Mouse (Mus musculus) frontal cortex, adult 2 months (tissue): ENCODE results near the gene Gart. TPM values are rescaled to one million over a fixed set of nuclear protein-coding genes. Genes with fewer than 3 reads are reported as not detected.
"Not testable (repeated sequence)": the region's sequence is repeated elsewhere in the genome, so short reads cannot be mapped to it uniquely, and the experiment has no call there.

ENCODE experiments used
- DNase-seq, 2 experiments: peaks; one replicate each; pipeline ENCODE4 v3.0.0; 2022; ENCODE audit warnings: low spot score in 1 of 2; ENCODE audit errors: extremely low spot score in 1 of 2
- polyA plus RNA-seq: library from polyadenylated mRNA; depleted of rRNA; stranded (reverse); fragments of >200 nt; gene quantifications from 2 replicates; pipeline ENCODE4 v1.2.3, GENCODE M21; 2012

Gene Gart
- polyA plus RNA-seq, 1 experiment, result 32.0 TPM

DNA sequence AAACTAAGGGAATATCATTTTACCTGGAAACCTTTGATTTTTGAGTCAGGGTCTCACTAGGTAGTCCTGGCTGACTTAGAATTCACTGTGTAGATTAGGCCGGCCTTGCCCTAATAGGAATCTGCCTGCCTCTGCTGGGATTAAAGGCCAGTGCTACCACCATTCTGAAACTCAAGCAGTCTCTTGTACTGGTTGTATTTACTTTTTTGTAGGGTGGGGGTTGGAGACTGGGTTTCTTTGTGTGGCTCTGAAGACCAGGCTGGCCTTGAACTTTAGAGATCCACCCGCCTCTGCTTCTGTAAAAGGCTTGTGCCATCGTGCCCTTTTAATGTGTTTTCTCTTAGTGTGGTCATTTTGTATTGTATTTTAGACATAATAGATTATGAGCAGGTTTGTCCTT, 2.5 kb upstream of the Gart start:
- no peak for DNase-seq

DNA sequence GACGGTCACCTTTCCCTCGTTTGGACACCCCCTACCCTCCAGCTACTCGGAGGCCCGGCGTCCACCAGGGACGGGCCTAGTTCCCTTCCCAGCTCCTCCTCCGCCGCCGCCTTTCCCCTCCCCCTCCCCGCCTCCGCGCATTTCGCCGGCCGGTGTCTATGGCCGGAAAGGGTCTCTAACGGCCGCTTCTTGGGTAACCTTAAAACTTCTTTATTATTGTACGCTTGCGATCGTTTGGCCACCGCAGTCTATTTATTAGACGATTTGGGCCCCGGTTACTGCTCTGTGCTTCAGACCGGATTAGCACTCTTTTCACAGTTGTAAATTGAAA, 1.4 kb upstream of the Gart start:
- DNase-seq, result peak in 1 of 2 experiments; percentile 66

DNA sequence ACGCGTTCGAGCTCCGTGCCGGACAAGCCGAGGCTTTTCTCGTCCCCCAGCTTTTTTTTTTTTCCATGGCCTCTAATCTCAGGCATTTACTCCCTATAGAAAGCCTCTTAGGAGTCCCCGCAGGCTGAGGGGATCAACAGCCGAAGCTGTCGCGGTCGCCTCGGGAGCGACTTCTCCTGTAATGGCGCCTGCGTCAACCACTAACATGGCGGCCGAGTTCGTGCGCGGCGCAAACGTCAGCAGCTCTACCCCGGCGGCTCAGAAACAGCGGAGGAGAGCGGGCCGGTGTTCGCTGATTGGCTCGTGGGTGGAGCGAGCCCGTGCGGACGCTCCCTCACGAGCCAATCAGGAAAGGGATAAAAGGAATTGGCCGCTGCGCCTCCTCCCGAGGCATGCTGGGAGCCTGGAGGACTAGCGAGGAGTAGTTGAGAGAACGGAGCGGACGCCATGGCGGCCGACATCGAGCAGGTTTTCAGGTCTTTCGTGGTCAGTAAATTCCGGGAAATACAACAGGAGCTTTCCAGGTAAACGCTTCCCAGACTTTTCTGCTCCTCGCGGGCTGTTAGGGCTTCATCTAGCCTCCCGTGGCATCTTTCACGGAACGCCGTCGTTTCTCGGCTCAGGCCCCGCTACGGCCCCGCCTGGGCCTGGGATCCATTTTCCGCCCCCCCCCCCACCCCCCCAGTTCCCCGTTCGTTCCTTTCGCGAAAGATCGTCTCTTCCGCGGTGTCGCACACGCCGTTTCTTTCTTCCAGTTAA, 888 bp upstream of the Gart start, which contains the start of gene Son:
Gene Son, plus strand, starts transcription at position 46 of the 759 bp plus-strand sequence.
- DNase-seq, result peak; percentile 96 to 98

DNA sequence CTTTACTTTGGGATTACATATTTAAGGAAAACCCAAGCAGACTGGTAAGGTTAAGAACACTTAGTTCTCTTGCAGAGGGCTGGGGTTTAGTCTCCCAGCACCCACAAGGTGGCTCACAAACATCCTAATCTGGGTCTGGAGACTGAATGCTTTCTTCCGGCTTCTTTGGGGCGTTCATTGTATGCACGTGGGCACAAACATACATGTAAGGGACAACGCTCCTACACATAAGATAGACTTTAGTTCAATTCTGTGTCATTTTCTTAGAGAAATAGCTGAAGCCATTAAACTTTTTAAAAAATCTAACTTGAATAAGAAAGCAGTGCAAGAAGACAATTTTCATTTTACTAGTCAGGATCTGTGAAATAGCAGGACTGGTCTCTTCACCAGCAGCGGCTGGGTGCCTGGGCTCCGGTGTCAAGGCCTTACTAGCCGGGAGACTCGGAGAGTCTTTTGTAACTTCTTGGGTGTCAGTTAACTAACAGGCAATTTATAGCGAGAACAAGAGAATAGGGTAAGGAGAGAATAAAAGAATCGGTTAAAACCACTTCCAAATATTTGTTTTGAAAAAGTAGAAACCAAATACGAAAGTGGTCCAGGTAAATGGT, 653 bp downstream of the Gart start:
- no peak for DNase-seq

DNA sequence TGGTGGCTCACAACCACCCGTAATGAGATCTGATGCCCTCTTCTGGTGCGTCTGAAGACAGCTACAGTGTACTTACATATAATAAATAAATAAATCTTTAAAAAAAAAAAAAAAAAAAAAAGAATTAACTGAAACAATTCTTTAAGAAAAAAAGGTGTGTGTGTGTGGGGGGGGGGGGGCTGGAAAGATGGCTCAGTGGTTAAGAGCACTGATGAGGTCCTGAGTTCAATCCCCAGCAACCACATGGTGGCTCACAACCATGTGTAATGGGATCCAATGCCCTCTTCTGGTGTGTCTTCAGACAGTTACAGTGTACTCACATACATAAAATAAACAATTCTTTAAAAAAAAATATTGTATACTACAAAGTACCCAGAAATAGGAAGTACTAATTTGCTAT, 1.3 kb downstream of the Gart start:
- DNase-seq, result not testable (repeated sequence)

DNA sequence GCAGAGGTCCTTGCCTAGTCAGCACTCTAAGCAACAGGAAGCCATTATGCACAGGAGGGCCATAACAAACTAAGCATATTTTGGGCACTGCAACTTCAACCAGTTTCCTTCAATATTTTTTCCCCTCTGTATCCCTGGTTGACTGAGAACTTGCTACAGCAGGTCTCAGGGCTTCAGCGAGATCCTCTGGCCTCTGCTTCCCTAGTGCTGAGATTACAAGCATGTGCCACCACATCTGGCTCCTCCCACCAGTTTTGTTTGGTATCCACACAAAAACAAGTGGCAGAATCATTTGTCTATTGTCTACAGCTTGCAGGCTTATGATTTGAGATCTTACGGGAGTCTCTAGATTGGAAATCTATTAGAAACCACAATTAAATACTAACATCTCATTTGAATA, 1.9 kb downstream of the Gart start:
- DNase-seq, result no peak

DNA sequence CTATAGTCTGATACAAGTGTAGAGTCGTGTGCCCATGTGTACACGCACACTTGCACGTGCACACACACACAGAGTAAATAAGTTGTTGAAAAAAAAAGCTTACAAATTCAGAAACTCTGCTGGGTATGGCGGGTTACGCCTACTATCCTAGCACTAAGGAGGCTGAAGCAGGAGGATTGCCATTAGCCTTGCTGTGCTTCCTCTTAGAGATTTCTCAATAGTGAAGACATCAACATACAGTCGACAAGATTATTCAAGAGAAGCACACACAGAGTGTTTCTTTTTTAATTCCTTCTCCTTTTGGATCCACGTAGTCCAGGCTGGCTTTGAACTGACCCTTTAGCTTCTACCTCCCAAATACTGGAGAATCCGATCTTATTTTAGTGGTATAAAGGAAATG, 6.6 kb downstream of the Gart start:
- no peak for DNase-seq

DNA sequence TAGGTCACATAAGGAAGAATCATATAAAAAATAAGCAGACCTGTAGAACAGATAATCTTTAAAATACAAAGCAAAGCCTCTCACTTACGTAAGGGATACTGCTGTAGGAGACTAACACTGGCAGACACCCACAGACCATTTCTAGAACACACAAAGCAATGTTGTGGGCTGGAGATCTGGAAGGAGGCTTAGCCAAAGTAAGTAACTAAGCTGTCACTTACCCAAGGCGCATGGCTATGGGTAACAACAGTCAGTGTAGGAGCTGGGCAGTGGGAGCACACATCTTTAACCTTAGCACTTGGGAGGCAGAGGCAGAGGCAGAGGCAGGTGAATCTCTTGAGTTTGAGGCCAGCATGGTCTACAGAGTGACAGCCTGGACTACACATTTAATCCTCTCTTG, 7.1 kb downstream of the Gart start:
- peak; percentile 54 to 62 for DNase-seq

DNA sequence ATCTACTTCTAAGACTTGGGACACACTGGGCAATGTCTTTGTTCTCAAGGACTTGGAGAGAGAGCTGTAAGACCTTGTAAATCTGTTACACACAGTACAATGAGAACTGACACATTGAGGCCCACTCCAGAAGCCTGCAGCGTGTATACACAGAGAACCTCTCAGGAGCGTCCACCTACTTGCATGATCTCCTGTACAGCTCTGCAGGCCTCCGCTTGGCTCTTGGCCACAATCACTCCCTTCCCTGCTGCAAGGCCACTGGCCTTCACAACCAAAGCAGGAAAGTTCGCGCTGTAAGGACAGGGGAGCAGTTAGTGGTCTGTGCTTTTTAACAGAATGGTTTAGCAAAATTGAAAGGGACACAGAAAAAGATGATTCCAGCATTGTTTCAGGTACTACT, 7.6 kb downstream of the Gart start:
- no peak for DNase-seq

DNA sequence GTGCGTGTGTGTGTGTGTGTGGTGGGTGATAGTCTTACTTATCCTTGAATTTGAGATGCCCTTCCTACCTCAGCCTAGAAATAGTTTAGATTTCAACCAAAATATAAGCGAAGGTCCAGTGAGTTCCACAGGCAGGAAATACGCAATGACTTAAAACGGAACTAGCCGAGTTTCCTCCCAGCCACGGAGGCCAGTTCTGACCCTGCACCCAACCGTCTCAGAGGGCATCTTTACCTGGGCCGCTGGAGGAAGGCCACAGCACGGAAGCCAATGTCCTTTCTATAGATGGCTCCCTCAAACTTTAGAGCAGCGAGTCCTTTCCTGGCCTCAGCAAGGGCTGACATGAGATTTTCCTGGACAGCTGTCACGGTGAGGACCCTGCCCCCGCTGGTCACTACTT, 13.1 kb downstream of the Gart start:
- DNase-seq, result no peak

DNA sequence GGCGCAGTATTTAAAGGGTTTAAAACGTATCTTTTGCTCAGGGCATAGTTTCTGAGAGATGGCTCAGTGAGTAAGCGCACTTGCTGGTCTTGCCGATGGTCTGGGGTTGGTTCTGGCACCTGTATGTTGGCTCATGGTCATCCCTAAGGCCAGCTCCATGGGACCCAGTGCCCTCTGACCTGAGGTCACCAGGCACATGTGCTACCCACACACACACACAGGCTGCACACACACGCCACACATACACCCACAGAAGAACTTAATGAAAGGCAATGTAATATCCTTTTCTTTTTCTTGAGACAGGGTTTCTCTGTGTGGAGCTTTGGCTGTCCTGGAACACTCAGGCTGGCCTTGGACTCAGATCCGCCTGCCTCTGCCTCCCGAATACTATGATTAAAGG, 13.8 kb downstream of the Gart start:
- DNase-seq, result no peak

DNA sequence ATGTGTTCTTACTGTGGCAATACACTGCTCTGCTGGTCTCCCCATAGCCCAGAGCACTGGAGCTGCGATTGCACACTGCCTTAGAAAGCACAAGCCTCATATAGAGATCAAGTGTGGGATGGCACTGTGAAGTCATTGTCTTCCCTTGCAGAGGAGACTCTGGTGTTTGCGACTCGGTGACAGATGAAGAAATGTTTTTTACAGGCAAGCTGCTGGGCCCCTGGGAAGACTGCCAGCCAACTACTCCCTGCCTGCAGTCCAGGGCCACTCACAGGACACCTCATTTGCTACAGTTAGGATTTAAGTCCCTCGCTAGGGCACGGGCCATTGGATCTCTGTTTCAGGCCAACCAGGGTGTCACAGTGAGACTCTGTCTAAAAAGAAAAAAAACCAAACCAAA, 14.3 kb downstream of the Gart start:
- peak in 1 of 2 experiments; percentile 48 for DNase-seq

DNA sequence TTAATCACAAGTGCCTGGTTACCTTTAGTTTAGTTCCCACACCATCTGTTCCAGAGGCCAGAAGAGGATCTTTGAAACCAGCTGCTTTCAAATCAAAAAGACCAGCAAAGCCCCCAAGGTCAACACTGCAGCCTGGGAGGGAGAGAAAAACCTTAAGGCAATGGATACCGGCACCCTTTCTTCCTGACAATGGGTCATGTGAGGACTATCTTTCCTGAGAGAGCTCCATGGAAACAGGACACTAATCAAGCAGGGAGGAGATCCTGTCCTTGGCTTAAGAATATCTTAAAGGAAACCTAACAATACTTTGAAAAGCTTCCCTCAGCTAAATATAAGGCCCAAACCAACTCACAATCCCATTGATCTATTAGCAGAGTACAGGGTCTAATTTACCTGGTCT, 16.2 kb downstream of the Gart start:
- DNase-seq, result no peak

DNA sequence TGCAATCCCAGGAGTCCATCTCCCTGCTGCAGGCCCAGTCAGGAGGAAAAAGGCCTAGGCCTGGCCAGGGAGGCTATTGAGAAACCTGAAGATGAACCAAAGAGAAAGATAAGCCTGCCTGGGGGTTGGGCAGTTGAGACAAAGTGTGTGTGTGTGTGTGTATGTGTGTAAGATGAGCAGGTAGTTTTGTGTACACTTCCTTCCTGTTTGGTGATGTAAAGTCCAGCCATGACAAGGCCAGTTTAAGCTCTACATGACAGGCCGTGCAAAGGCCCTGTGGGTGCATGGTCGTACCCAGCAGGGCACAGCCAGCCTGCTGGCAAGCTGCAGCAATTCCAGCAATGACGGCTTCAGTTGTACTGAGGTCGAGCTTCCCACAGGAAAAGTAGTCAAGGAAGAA, 17.0 kb downstream of the Gart start:
- no peak for DNase-seq

DNA sequence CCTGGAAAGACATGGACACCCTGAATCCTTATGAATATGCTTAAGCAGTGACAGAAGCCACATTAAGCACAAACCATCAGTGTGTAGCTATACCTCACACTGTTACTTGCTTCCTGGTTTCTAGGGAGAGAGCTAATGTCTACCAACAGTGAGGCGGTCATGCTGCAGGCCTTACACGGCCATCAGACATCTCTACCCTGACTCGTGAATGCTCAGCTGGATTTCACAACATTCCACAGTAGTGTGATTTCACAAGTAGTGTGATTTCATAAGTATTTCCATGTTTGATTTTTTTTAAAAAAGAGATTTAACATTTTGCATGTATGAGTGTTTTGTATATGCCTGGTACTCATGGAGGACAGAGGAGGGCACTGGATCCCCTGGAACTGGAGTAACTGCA, 18.1 kb downstream of the Gart start:
- DNase-seq, result no peak

DNA sequence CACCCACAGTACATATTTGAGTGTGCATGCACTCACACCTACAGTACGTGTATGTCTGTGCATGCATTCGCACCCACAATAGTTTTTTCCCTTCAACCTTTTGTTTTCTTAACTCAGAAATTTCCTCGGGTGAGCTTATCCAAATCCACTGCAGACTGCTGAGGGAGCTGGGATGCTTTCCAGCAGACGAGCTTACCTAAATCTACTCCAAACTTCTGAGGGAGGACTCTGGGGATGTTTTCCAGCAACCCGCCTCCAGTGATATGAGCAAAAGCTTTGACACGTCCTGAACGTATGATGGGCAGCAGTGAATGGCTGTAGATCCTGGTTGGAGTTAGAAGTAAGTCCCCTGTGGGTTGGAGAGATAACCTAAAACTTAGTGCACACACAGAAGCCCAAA, 18.9 kb downstream of the Gart start:
- peak in 1 of 2 experiments; percentile 50 for DNase-seq

DNA sequence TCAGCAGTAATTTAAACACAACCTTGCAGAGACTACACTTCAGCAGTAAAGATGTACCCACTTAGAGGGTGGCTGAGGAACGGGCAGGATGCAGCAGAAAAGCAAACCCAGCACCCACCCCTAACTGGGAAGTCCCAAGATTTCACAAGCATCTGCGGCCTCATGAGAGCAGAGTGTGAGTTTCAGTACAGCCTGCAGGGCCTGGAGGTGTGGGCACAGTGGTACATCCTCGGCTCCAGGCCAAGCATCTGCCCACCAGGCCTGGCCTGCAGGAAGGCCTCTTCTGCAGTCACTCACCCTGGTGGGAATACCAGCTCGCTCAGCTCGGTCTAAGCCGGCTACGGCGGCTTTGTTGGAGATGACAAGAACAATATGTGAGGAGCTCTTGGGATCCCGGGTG, 23.7 kb downstream of the Gart start:
- no peak for DNase-seq

DNA sequence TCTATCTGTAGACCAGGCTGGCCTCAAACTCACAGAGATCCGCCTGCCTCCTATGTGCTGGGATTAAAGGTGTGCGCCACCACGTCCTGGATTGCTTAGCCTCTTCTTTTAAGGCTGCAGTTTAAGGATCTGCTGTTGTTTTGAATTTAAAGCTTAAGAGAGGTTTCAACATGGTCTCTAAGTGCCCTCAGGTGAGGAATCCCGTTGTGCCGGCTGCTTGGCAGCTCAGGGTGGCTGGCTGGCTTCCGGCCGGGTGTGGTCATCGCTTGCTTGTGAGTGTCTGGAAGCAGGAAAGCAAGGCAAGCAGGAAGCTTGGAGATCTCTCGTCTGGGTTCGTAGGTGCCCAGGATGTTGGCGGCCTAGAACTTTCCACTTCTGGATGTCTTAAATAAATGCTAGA, 25.8 kb downstream of the Gart start:
- no peak for DNase-seq

DNA sequence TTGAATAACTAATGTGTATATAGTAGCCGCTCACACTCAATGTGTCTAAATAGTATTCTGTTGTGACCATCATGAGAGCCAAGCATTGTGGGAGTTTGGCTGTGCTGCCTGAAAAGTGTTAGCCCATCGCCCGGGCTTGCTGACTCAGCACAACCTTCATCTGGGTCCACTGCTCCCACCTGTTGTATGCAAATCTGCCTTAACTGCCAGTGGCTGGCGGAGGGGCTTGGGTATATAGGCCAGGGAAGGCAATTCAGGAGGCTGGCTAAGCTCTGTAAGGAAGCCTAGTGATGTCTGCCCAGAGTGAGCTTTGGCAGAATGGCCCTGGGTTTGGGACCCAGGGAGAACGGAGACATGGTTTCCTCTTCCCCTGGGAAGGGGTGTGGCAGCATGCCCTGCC, 26.6 kb downstream of the Gart start:
- DNase-seq, result no peak

DNA sequence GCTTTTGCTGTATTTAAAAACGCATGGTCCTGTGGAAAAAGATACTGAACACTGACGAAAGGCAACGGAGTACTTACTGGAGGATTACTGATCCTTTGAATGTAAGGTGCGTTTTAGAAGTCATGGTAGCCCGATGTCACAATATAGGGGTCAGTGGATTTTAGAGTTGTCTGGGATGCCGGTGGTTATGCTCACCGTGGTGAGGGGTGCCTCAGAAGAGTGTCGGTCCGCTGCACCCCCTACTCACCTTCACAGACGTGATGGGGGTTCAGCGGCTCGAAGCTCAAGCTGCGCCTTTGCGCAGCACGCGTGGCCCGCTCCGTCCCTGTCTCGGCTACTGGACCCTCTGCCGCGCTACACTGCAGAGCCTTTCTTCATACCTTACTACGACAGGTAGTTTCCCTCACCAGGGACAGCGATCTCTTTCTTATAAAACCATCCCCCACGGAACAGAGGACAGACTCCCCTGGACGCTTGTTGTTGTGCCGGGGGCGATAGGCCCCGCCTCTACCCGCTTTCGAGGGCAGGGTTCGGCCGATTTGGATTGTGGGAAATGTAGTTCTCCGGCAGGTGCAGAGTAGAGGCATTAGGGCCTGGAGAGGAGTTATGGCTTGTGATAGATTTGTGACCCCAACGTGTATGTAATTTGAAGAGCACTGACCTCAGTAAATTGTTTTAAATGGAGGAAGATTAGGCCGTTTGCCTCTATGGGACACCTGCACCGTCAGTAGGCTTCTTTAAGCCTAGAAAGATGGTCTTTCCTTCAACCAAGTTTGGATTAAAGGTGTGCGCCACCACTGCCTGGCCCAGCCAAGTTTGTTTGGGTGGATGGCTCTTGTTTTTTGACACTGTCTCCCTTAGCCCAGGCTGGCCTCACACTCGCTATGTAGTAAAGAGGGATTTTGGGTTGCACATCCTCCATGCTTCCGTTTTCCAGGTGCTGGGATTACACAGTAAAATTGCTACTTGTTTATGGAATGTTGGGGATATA, 27.9 kb downstream of the Gart start, which contains the start of gene Dnajc28:
Gene Dnajc28, minus strand, starts transcription at position 516 of the 991 bp plus-strand sequence.
- peak; percentile 66 to 89 for DNase-seq

DNA sequence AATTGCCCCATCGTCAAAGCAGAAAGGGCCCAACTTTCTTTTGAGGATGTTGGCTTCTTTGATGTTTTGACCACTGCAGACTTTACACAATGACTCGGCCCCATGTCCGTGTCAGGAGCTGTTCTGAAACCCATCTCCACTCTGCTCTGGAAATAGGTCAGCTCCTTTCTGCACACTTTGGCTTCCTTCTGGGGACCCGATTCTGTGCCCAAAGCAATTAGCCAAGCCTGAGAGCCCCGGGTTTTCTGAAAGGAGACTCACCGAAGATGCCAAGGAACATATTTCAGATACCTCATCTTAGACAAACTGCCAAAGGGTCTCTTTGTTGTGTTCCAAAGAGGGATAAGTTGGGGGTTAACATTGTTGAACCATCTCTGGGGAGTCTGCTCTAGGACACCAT, 32.2 kb downstream of the Gart start:
- peak in 1 of 2 experiments; percentile 36 for DNase-seq
